Mouse (Mus musculus) heart, postnatal 0 days (tissue): Measurements from ENCODE around the gene Mgarp. TPM values are rescaled to one million over a fixed set of nuclear protein-coding genes. Genes with fewer than 3 reads are reported as not detected.

ENCODE experiments used
- ATAC-seq: fragments of 200-750 bp; cut with Nextera tagmentation; 2 replicates; pipeline ENCODE4 v1.8.0; 2017; ENCODE audit warnings: low read depth, moderate number of reproducible peaks, moderate library complexity; ENCODE audit not compliant: insufficient read depth
- DNase-seq: peaks from one replicate; pipeline ENCODE4 v3.0.0-alpha.2; 2016; ENCODE audit warnings: low spot score
- H3K27ac ChIP-seq: fragments of 300-500 bp; sonication (generic); 2 replicates; pipeline ENCODE4 v1.5.1; 2014; ENCODE audit warnings: low read depth, mild to moderate bottlenecking
- H3K27me3 ChIP-seq: fragments of 300-500 bp; sonication (generic); 2 replicates; pipeline ENCODE4 v1.6.1; 2014; ENCODE audit warnings: low read length, mixed read lengths; ENCODE audit not compliant: control insufficient read depth, insufficient read depth
- H3K36me3 ChIP-seq: fragments of 300-500 bp; sonication (generic); replicated peaks from 2 replicates; pipeline ENCODE4 v1.6.1; 2014; ENCODE audit warnings: low read length, mixed read lengths; ENCODE audit not compliant: control insufficient read depth, insufficient read depth
- H3K4me1 ChIP-seq: fragments of 300-500 bp; sonication (generic); 2 replicates; pipeline ENCODE4 v1.6.1; 2014; ENCODE audit warnings: antibody characterized with exemption; ENCODE audit not compliant: control insufficient read depth, insufficient read depth
- H3K4me2 ChIP-seq: fragments of 300-500 bp; sonication (generic); 2 replicates; pipeline ENCODE4 v1.6.1; 2014; ENCODE audit warnings: low read depth, mild to moderate bottlenecking, low read length, moderate library complexity
- H3K4me3 ChIP-seq: fragments of 300-500 bp; sonication (generic); 2 replicates; pipeline ENCODE4 v1.5.1; 2014; ENCODE audit warnings: low read depth, low read length
- H3K9ac ChIP-seq: fragments of 300-500 bp; sonication (generic); replicated peaks from 2 replicates; pipeline ENCODE4 v1.6.1; 2014; ENCODE audit warnings: low read depth, low read length, mixed read lengths
- H3K9me3 ChIP-seq: fragments of 300-500 bp; sonication (generic); replicated peaks from 2 replicates; pipeline ENCODE4 v1.6.1; 2016; ENCODE audit warnings: low read length; ENCODE audit not compliant: control insufficient read depth
- CTCF ChIP-seq: IDR thresholded peaks from 2 replicates; pipeline ENCODE4 v1.5.1; 2016; ENCODE audit warnings: antibody characterized with exemption, control low read depth, low read depth
- EP300 ChIP-seq: IDR thresholded peaks from 2 replicates; pipeline ENCODE4 v1.6.1; 2016; ENCODE audit warnings: antibody characterized with exemption, low read depth
- WGBS: fragments of 180-500 bp; shearing (Covaris S2); extraction: QIAGEN DNeasy Blood & Tissue Kit; methylation state at CpG from one replicate; pipeline ENCODE4 v1.1.7; 2014; 5-methylcytosine and 5-hydroxymethylcytosine counted together
- polyA plus RNA-seq: library from polyadenylated mRNA; unstranded; fragments of >200 nt; fragmentation: Nextera tagmentation; extraction: Ambion mirVana; gene quantifications from 2 replicates; pipeline ENCODE4 v1.2.1, GENCODE M21; 2015
- total RNA-seq: library from RNA; depleted of rRNA; stranded (reverse); fragments of >200 nt; gene quantifications from 2 replicates; pipeline ENCODE4 v1.2.3, GENCODE M21; 2014; ENCODE audit warnings: low replicate concordance

The Mgarp gene
- total and polyA plus RNA-seq, 2 experiments from 2014 or later: 1.2 to 3.7 TPM

DNA sequence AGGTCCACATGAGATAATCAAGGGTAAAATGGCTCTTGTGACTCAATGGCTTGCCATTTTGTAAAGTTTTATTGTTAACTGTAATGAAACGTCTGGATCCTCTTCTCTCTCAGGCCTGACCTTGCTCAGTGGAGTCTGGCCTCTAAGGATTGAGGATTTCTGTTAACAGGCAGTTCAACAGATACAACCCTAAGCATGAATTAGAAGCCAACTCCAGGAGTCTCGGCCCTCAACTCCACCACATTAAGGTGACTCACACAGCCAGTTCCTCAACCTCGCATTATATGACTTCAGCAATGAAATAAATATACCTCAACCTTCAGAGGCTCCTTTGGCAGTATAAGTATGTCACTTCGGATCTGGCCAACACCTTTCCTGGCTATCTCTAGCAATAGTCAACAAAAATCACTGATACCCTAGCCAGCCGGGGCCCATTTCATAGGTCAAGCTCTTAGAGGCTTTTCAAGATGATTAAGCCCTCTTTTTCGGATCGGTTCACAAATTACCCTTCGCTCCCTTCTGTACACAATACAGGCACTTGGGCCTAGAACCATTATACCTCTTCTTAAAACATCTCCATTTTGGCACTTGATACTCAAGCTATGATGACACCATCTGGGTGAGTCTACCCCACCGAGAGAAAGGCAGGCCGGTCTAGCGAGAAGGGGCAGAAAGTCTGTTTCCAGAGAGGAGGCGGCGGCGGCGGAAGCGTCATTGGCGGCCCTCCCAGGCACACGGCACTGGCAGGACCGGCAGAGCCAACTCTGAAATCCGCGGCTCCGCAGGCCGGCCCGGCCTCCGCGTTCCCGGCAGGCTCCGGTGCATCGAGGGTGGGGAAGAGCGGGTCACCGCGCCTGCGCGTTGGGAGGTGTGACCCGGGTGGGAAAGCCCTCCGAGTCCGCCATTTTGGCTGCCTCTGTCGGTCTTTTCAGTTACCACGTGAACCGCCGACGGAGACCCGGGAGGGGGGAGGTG, 18.8 kb upstream of the Mgarp start, which contains the start of gene Naa15:
Gene Naa15, plus strand, starts transcription at position 51 of the 975 bp plus-strand sequence.
- peak within 1 kb of the TSS; percentile 95 for H3K4me3 ChIP-seq
- DNase-seq: peak; percentile 95
- no peaks in the 10 kb centered on the region for H3K36me3 ChIP-seq
- TF ChIP-seq EP300: no peak
- TF ChIP-seq CTCF: no peak
- no peaks in the 10 kb centered on the region for H3K9me3 ChIP-seq
- no peaks in the 10 kb centered on the region for H3K27me3 ChIP-seq
- peaks cover 18% of the 10 kb centered on the region for H3K4me1 ChIP-seq
- H3K9ac ChIP-seq: peak within 1 kb of the TSS; percentile 98
- ATAC-seq: peak; percentile 94
- peak within 1 kb of the TSS; percentile 75 for H3K4me2 ChIP-seq
- WGBS: 4% methylated on average over 43 of the region's 43 CpGs
- H3K27ac ChIP-seq: peak within 1 kb of the TSS; percentile 97

DNA sequence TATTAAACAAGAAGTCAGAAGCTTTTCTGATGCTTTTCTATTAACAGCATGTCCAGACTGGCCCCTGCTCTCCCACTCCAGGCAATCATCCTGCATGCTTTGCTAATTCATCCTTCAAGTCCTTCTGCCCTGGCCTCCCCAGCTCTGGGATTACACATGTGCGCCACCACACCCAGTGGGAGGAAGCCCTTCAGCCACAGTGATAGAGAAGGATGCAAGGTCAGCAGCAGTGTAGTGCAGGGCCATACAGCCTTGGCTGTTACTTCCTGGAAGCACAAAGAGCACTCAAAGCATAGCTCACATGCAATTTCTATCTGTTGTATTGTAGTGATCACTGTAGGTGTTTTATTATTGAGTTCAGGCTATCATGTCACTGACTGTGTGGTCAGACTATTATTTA, 16.7 kb upstream of the Mgarp start:
- no peak for ATAC-seq
- 61% methylated on average over 1 of the region's 1 CpGs for WGBS
- no peaks in the 10 kb centered on the region for H3K36me3 ChIP-seq
- no peak overlapping the region for H3K27ac ChIP-seq
- H3K4me3 ChIP-seq: no peak overlapping the region
- no peak overlapping the region for H3K4me2 ChIP-seq
- no peaks in the 10 kb centered on the region for H3K9me3 ChIP-seq
- TF ChIP-seq EP300 (no peak), CTCF (no peak)
- no peaks in the 10 kb centered on the region for H3K27me3 ChIP-seq
- no peak overlapping the region for H3K9ac ChIP-seq
- H3K4me1 ChIP-seq: peaks cover 15% of the 10 kb centered on the region
- DNase-seq: no peak

DNA sequence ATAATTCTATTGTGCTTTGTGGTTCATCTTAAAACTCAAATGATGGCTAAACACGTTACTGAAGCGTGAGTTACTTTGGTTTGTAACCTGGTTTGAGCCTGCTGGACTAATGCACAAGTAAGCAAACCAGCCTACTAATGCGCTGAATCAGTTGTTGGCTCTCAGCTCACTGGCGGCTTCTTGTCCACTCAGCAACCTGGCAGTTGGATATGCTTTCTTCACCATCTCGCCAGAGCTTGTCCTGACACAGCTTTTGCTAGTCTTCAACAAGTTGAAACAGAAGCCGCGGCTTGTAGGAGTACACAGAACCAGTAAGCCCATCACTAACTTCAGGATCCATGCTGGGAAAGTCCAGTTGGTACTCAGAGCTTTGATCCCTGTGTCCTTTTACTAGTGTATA, 15.9 kb upstream of the Mgarp start:
- Histone ChIP-seq H3K9ac (no peak overlapping the region), H3K36me3 (no peaks in the 10 kb centered on the region), H3K9me3 (no peaks in the 10 kb centered on the region), H3K4me1 (peaks cover 9% of the 10 kb centered on the region), H3K27ac (no peak overlapping the region), H3K4me3 (no peak overlapping the region), H3K27me3 (no peaks in the 10 kb centered on the region), H3K4me2 (no peak overlapping the region)
- no peak for DNase-seq
- no peak for ATAC-seq
- TF ChIP-seq CTCF (no peak), EP300 (no peak)
- 89% methylated on average over 7 of the region's 7 CpGs for WGBS

DNA sequence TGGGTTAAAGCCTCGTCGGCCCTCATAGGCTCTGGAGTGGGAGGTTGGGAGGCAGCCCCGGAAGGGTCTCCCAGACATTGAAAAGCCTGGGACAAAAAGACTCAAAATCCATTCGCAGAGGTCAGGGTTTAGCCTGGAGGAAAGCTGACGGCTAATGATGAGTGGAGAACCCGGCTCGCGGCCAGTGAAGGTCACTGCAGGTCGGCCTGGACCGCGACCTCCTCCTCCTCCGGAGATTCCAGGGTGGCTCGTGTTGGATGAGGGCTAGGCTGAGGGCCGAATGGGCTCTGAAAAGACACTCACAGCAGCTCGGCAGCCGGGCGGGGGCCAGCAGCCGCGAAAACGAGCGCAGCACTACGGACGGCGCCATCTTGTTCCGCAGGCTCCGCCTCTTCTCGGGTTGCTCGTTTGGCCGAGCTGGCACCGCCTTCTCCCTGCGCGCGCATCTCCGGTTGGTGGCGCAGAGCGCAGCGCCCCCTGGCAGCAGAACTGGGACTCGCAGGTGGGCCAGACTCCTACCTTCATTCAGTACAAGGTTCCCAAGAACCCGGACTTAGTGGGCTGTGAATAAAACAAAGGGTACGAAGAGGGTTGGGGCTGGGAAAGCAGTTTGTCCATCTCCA, 12.1 kb upstream of the Mgarp start, which contains the start of gene Ndufc1:
Gene Ndufc1, minus strand, starts transcription at position 428 of the 623 bp plus-strand sequence.
- under 1% methylated on average over 37 of the region's 40 CpGs for WGBS
- TF ChIP-seq CTCF (peak; percentile 98), EP300 (0 out of 2 replicates have a peak, but pooled peaks have one; percentile 60)
- Histone ChIP-seq H3K9ac (peak within 1 kb of the TSS; percentile 82), H3K4me2 (peak within 1 kb of the TSS; percentile 88), H3K27ac (peak within 1 kb of the TSS; percentile 96), H3K36me3 (peaks cover 18% of the 10 kb centered on the region; the same call in 1 of the 2 replicates), H3K9me3 (no peaks in the 10 kb centered on the region), H3K4me3 (peak within 1 kb of the TSS; percentile 68), H3K27me3 (no peaks in the 10 kb centered on the region), H3K4me1 (no peaks in the 10 kb centered on the region; the same call in 1 of the 2 replicates)
- ATAC-seq: peak; percentile 93
- DNase-seq: peak; percentile 90

DNA sequence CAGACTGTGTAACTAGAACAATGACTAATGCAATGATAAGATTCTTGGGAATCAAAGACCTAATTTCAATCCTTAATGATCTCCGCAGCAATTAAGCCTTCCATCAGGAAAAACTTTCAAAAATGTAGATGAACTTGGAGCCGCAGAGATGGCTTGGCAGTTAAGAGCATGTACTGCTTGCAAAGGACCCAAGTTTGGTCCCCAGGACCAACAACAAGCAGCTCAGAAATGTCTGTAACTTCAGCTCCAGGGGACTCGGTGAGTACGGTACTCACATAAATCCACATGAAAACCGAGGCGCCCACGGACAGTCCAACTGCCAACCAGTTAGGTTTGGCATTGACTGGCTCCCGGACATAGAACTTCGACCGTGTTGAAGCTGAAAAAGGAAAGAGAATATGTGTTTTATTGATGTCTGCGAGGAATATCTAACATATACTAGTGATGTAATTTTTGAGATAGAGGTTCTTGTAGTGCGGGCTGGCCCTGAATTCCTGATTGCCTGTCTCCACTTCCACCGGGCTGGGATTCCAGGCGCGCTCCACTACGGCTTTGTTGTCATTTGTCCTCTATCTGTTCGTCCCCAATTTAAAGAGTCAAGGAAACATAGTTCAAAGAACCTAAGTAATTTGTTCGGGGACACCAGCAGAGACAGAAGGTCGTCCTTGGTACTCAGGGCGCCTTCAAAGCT, 11.5 kb upstream of the Mgarp start:
- TF ChIP-seq EP300 (no peak), CTCF (no peak)
- Histone ChIP-seq H3K27me3 (no peaks in the 10 kb centered on the region), H3K9ac (peak overlapping the region; percentile 82), H3K4me2 (peak overlapping the region; percentile 88), H3K4me3 (peak overlapping the region; percentile 68), H3K27ac (peak overlapping the region; percentile 96), H3K4me1 (no peaks in the 10 kb centered on the region; the same call in 1 of the 2 replicates), H3K9me3 (no peaks in the 10 kb centered on the region), H3K36me3 (peaks cover 24% of the 10 kb centered on the region; the same call in 1 of the 2 replicates)
- DNase-seq: peak; percentile 21
- WGBS: 15% methylated on average over 20 of the region's 20 CpGs
- ATAC-seq: peak; percentile 43
